Mouse (Mus musculus): Measurements from ENCODE around the gene Hoxa10.

DNA sequence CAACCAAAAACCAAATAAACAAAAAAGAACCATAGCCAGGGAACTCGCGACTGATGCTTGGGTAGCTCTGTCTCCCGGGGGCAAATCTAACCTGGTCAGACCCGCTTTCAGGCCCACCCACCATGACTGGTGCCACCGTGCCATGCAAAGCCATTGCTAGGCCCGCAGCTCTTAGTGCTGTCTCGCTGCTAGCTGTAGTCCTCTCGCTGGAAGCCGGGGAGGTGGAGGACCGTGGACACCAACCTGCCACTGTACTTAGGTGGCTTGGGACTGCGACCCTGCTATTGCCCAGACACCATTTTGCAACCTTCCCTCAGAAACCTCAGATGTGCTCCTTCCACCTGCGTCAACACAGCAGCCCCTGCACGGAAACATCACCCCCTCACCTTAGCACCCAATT lies 28.7 kb downstream of the Hoxa10 start:
- no peak for TF ChIP-seq CTCF (IDR thresholded peaks at IDR 0.05; ENCODE audit: low read depth, low read length)
- no peak for TF ChIP-seq POLR2A (IDR thresholded peaks at IDR 0.05; ENCODE audit: borderline replicate concordance, low read depth, low read length)

All from bone marrow macrophage, adult 2 months (primary cell).